Mouse (Mus musculus) layer of hippocampus, postnatal 14 days (tissue): ENCODE results near the gene Isoc2a. TPM values are rescaled to one million over a fixed set of nuclear protein-coding genes. Genes with fewer than 3 reads are reported as not detected.
"Not testable (repeated sequence)": the region's sequence is repeated elsewhere in the genome, so short reads cannot be mapped to it uniquely, and the experiment has no call there.

Experiments used
- DNase-seq, 2 experiments: peaks; one replicate each; pipeline ENCODE4 v3.0.0; 2021 to 2022; ENCODE audit warnings: low spot score in 2 of 2, mixed read lengths in 1 of 2
- total RNA-seq, 2 experiments: library from RNA; stranded (reverse); gene quantifications; 2 replicates each; pipeline ENCODE4 v1.2.3; 2021

Isoc2a gene
- total RNA-seq, 2 experiments from 2014 or later: 8.9 to 9.8 TPM

DNA sequence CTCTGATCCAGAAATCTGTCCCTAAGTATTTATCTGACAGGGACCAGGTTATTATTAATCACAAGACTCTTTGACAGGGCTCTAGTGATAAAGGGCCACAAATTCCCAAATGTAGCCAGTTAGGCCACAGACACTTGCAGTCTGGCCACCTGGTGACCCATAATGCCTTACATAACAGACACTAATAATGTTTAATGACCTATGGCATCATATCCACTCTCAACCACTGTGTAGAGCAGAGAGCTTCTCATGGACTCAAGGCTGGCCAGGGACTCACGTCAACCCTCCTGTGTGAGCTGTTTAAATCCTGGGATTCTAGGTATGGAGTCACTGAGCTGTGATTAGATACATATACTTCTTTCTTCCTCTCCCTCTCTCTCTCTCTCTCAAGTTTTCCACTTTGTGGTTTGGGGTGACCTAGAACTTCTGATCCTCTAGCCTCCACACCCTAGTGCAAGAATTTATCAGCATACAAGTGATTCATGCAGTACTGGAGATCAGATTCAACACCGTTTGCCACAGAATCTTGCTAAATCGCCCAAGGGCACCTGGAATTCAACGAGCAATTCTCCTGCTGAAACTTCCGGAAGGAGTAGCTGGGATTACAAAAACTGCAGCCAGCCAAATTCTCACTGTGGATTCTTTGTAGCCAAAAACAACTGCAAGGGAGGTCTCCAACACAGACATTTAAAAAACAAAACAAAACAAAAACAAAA lies 12.7 kb upstream of the Isoc2a start:
- DNase-seq: no peak

DNA sequence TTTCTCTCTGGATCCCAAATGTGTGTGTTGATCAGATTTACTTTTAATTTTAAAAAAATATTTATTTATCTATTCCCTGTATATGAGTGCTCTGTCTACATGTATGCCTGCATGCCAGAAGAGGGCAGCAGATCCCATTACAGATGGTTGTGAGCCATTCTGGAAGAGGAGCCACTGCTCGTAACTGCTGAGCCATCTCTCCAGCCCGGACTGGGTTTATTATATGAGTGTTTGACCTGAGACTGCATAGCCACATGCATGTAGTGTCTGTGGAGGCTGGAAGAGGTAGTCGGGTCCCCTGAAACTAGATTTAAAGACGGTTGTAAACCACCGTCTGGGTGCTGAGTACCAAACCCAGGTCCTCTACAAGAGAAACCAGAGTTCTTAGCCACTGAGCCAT lies 11.9 kb upstream of the Isoc2a start:
- DNase-seq: peak in 1 of 2 experiments; percentile 14

DNA sequence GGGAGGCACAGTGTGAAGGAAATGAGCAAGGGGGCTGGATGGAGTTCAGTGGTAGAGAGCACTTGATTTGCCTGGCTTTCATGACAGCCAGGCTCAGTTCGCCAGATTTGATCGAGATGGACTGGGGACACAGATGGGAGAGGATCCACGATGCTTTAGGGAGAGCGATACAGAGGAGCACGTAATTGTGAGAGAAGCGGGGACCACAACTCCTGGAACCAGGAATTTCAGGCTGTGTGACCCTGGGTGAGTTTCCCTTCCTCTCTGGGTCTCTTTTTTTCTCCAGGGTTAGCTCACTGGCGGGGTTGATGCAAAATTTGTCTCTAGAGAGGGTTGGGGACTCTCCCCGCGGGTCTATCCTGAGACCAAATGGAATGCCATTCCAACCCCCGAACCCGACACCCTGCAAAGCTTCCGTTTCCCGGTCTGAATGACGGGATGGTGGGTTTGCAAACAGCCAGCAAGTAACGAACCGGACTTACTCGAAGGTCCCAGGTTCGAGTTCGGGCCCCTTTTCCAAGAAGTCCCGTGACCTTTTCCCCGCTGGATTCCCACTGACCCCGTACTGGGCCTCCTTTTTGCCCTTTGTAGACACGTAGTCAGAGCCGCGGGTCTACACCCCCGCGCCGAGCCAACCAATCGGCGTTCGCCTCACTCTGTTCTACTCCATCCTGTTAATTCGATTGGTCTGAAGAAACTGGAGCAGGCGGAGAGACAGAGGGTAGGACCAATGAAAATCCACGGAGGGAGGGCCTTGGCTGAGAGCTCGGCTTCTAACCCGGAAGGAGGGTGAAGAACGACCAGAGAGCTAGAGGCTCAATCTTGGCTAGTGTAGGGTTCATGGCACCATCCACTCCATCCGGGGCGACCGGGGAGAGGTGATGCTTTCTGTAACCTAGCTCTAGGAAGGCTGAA lies 11.1 kb upstream of the Isoc2a start:
- peak; percentile 95 to 97 for DNase-seq

DNA sequence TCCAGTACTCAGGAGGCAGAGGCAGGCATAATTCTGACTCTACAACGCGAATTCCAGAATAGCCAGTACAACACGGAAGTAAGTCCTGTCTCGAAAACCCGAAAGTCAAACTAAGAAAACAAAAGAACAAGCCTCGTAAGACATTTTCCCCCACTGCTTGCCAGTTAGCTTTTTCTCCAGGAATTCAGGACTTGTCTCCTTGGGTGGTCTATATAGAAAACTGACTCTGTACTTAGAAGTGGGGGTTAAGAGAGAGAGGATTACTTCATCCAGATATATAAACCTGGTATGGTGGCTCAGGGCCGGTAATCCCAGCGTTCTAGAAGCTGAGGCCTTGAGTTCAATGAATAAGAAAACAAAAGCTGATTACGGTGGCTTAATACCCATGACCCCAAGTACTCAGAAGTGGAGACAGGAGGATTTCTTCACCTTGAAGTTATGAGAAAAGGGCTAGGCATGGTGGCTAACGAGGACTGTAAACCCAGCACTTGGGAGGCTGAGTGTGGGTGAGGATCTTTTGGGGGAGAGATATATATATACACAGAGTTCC lies 10.2 kb upstream of the Isoc2a start:
- DNase-seq: no peak

- DNase-seq: no peak
These were observed 6.8 kb upstream of the Isoc2a start, which contains the start of gene Isoc2b for GRCm38 (mm10) chr7:4870133-4870532. Isoc2b (minus strand) TSS chr7:4870258.

DNA sequence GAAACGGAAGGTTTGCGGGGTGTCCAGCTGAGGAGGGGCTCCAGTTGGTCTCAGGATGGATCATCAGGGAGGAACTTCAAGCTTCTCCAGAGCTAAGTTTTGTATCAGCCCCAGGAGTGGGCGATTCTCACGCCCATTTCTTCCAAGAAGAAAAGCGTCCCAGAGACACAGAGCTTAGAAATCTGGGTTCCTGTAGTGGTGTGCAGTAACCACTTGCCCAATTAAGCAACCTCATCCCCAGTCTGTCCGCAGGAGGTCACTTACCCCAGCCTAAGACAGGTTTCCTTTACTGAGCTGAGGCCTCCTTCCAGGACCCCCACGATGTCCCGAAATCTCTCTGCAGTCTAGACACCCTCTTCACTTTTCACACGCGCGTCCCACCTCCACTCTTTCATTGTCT lies 273 bp downstream of the Isoc2a start:
- DNase-seq: no peak

DNA sequence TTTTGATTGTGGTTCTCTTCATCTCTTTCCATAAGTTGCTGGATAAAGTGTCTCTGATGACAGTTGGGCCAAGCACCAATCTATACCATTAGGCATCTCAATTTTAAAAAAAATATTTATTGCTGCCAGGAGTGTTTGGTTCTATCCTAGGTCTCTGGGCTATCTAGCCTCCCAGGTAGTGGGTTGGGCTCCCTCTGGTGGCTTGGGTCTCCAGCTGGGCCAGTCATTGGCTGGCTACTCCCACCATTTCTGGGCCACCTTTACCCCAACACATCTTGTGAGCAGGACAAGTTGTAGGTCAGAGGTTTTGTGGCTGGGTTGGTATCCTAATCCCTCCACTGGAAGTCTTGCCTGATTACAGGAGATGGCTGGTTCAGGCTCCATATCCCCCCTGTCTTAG lies 1.2 kb downstream of the Isoc2a start:
- no peak for DNase-seq

DNA sequence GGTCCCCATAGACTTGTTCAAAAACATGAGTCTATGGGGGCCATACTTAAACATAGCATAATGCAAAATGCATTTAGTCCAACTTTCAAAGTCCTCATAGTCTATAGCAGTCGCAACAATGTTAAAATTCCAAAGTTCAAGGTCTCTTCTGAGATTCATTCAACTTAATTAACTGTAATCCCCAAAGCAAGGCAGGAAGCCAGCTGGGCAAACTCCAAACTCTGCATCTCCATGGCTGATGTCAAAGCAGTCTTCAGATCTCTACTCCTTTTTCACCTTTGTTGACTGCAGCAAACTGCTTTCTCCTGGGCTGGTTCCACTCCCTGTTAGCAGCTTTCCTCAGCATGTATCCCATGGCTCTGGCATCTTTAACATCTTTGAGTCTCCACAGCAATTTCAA lies 2.1 kb downstream of the Isoc2a start:
- DNase-seq: not testable (repeated sequence)

DNA sequence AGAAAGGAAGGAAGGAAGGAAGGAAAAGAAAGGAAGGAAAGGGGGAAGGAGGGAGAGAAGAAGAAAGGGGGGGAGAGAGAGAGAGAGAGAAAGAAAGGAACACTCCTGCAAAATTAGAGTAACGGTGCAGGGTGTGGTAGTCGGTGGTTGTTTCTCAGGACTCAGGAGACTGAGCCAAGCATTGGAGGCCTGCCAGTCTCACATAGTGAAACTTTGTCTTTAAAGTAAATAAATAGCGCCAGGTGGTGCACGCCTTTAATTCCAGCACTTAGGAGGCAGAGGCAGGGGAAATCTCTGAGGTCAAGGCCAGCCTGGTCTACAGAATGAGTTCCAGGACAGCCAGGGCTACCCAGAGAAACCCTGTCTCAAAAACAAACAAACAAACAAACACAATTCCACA lies 9.7 kb downstream of the Isoc2a start:
- no peak for DNase-seq

DNA sequence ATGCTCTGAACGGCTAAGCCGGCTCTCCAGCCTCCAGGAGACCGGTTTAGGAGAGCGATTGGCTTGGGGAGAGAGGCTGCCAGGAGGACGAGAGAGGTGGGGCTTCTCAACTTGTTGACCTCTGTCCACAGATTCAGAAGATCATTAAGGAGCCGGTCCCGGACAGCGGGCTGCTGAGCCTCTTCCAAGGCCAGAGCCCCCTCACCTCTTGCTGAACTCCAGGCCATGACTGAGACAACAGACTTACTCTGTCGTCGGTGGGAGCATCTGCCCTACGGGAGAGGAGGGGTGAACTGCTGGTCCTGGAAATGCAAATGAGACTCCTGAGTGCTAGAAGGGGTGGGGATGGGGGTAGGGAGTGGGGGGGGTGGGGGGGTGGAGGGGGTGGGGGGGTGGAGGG lies 18.2 kb downstream of the Isoc2a start:
- no peak for DNase-seq

DNA sequence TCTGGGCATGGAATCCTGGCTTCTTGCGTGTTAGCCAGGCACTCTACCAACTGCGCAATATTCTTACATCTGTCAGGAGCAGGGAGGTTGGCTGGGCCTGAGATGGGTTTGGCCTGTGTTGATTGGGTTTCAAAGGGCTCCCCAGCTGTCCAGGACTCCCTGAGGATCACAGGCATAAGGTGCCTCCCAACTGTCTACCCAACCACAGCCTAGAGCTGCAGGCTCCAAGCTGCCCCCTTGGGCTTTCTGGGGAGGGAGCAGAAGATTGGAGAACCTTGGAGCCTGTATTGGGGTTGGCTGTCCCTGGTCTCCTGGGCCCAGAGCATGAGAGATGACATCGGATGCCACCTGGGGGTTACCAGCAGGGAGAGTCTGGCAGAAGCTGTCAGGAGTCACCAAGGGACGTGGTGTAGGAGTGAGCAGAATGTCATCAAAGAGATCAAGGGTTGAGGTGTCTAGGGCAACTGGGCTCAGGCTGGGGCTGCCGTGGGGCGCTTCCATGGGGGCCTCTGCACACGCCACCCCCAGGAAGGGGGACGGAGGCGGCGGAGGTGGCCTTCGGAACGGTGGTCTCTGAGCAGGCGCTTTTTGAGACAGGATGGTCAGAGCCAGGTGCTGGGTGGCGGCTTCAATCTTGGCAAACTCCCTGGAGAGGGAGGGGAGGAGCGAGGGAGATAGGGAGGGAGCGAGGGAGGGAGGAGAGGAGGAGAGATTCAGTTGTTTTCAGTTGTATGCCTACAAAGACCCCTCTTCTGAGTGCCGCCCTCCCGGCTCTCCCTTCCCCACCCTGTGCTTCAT lies 22.1 kb downstream of the Isoc2a start:
- no peak for DNase-seq

DNA sequence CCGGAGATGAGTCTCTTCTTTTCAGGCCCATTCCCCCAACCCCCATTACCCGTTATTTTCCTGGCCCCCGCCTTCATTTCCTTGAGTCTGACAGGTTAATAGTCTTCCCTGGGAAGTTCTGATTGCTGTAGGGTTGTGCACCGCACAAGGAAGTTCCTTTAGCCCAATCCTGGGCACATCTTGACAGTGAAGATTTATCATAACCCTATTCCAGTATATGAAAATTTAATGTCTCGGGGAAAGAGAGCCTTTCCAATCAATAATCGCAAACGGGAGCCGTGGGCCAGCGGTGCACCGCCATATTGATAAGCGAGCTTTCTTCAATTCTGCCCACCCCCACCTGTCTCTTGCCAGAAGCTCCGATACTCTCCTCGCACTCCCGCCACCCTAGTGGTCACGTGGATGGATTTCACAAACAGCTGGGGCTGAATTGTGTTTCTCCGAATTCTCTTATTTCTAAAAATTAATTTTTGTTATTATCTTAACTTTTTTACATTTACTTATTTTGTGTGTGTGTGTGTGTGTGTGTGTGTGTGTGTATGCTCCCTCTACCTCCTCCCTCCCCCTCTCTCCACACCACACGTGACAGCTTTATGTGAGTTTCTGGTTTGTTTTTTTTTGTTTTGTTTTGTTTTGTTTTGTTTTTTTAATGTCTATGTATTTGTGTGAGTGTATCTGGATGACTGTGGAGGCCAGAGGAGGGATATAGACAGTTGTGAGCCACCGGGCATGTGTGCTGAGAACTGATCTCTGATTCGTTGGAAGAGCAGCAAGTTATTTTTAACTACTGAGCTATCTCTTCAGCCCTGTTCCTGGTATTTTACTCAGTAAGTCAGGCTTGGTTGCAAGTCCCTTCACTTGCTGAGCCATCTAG lies 22.9 kb downstream of the Isoc2a start:
- DNase-seq: no peak

GRCm38 (mm10) chr7:4900523-4900851 lies 23.5 kb downstream of the Isoc2a start:
- no peak for DNase-seq

DNA sequence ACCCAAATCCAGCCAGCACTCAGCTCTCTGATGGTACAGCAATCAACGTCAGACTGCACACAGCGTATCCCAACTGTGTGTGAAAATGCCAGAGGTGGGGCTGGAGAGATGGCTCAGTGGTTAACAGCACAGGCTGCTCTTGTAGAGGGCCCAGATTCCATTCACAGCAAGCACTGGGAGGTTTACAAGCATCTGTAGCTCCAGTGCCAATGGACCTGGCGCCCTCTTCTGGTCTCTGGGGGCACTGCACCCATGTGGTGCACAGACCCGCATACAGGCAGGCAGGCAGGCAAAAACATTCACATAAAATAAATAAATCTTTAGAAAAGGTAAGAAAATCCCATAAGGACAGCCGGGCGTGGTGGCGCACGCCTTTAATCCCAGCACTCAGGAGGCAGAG lies 24.2 kb downstream of the Isoc2a start:
- DNase-seq: no peak

DNA sequence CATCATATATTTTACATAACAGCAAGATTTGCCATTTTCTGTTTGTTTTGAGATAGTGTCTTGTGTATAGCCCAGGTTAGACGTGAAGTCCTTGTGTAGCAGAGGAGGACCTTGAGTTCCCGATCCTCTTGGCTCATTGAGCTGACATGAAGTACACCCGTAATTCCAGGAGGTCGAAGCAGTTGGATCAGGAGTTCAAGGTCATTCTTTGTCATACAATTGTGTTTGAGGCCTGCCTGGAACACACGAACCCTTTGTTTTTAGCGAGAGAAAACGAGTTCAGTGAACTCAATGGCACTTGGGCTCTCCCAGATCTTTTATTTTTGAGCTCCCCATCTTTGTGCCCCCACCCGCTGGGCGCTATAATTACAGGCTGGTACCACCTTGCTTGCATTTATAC lies 25.5 kb downstream of the Isoc2a start:
- no peak for DNase-seq

GRCm38 (mm10) chr7:4906466-4906950 lies 29.6 kb downstream of the Isoc2a start, which contains the start of gene Gm36210:
Gm36210 (minus strand) TSS chr7:4906516.
- no peak for DNase-seq

DNA sequence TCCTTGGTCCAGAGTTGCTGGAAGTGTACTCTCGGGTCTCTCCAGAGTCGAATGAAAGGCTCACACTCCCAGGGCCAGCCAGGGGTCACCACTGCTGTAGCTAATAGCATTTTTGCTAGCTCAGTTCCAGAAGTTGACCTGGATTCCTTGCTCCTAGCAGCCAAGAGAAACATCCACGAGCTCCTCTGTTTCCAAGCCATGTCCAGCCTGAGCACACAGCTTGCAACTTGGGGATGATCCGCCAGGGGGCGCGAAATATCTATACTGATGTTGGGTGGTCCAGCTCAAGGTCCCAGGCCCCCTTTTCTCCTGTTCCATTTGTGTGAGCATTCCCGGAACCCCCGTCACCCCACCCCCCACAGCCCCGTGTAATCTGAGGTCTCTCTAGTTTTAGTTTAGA lies 34.6 kb downstream of the Isoc2a start:
- peak in 1 of 2 experiments; percentile 65 for DNase-seq

- DNase-seq: no peak
These were observed 35.3 kb downstream of the Isoc2a start for GRCm38 (mm10) chr7:4912248-4912647.

GRCm38 (mm10) chr7:4915007-4915665 lies 38.2 kb downstream of the Isoc2a start, which contains the start of gene Zfp628:
Zfp628 (plus strand) TSS chr7:4915217.
- DNase-seq: peak; percentile 96 to 97
